Mouse (Mus musculus) bone marrow, adult 2 months (tissue): Measurements from ENCODE around the gene Aasdh. TPM values are rescaled to one million over a fixed set of nuclear protein-coding genes. Genes with fewer than 3 reads are reported as not detected.

Experiments used
- H3K27ac ChIP-seq: fragments of 200-500 bp; 2 replicates; pipeline ENCODE4 v1.5.1; 2012; ENCODE audit warnings: low read depth, mild to moderate bottlenecking, control low read depth, inconsistent platforms, low read length; ENCODE audit not compliant: control insufficient read depth, poor library complexity, insufficient read depth
- H3K4me1 ChIP-seq: fragments of 200-500 bp; 2 replicates; pipeline ENCODE4 v1.6.1; 2011; ENCODE audit warnings: low read length; ENCODE audit not compliant: control insufficient read depth, insufficient read depth
- H3K4me3 ChIP-seq: fragments of 200-500 bp; replicated peaks from 2 replicates; pipeline ENCODE3; 2011; ENCODE audit warnings: mild to moderate bottlenecking, low read depth, low read length, control low read depth; ENCODE audit not compliant: control insufficient read depth
- CTCF ChIP-seq: fragments of 200-500 bp; IDR thresholded peaks from 2 replicates; pipeline ENCODE4 v1.5.1; 2011; ENCODE audit warnings: low read length, control low read depth; ENCODE audit not compliant: control insufficient read depth, insufficient read depth
- POLR2A ChIP-seq: fragments of 200-500 bp; IDR thresholded peaks from 2 replicates; pipeline ENCODE4 v1.6.1; 2011; ENCODE audit warnings: low read depth, mild to moderate bottlenecking, control low read depth, low read length, borderline replicate concordance; ENCODE audit not compliant: control insufficient read depth
- WGBS: fragments of 180-500 bp; shearing (Covaris S2); methylation state at CpG from one replicate; pipeline ENCODE4 v1.1.7; 2018; 5-methylcytosine and 5-hydroxymethylcytosine counted together
- polyA plus RNA-seq: library from polyadenylated mRNA; stranded (reverse); fragments of >200 nt; gene quantifications from 2 replicates; pipeline ENCODE4 v1.2.4, GENCODE M21; 2011; ENCODE audit warnings: low replicate concordance; ENCODE audit not compliant: missing spikeins, insufficient read depth, insufficient read length

Aasdh gene
- polyA plus RNA-seq, 1 experiment: 16.5 TPM

DNA sequence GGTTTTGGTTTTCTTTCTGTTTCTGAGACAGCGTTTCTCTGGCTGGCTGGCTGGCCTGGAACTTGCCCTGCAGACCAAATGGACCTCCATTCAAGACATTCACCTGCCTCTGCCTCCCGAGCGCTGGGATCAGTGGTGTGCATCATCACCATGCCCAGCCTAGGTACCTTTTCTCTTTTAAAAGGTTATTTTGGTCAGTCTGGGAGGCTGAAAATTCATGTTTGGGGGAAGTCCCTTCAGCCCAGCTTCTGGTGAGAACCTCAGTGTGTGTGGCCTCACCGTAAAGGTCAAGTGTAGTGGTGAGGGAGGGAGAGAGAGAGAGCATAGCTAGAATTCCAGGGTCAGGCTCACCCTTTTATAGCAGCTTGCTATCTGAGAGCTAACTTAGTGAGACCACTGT is 42.4 kb upstream of the Aasdh start:
- Histone ChIP-seq H3K4me1 (no peaks in the 10 kb centered on the region; the same call in 1 of the 2 replicates), H3K4me3 (no peak overlapping the region), H3K27ac (no peak overlapping the region)
- WGBS: 61% methylated on average over 4 of the region's 4 CpGs
- TF ChIP-seq POLR2A: no peak
- no peak for TF ChIP-seq CTCF

DNA sequence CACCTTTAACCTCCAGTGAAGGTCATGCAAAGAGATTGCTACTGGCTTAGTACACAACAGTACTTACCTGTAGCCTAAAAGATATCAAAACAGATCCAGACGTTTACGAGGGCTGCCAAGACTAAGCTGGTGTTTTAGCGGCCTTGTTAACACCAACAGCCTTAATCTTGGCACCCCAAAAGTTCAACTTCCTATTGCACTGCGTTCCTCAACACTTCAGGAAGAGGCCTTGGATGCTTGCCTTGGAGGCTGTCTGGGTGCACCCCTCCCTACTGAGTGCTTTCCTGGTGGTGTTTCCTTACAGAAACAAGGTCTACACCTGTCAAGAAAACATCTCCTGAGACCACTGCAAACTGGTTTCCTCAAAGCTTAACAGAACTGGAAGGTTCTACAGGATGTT is 41.8 kb upstream of the Aasdh start:
- no peaks in the 10 kb centered on the region; the same call in 1 of the 2 replicates for H3K4me1 ChIP-seq
- no peak overlapping the region for H3K27ac ChIP-seq
- no peak overlapping the region for H3K4me3 ChIP-seq
- 10% methylated on average over 4 of the region's 4 CpGs for WGBS
- no peak for TF ChIP-seq POLR2A
- TF ChIP-seq CTCF: no peak

DNA sequence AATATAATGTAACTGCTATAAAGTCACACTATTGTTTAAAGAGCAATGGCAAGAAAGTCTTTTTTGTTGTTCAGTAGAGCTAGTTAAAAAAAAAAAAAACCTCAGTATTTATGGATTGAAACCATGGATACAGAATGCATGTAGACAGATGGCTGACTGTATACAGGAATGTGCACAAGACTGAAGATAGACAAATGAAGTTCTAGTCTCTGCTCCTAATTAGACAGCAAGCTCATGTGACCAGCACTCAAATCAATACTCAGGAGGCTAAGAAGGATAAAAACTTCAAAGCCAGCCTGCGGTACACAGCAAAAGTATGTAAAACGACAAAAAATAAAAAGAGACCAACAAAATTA is 40.3 kb upstream of the Aasdh start:
- Histone ChIP-seq H3K4me3 (no peak overlapping the region), H3K4me1 (no peaks in the 10 kb centered on the region; the same call in 1 of the 2 replicates), H3K27ac (no peak overlapping the region)
- no peak for TF ChIP-seq POLR2A
- no peak for TF ChIP-seq CTCF
- WGBS: 85% methylated on average over 2 of the region's 2 CpGs

DNA sequence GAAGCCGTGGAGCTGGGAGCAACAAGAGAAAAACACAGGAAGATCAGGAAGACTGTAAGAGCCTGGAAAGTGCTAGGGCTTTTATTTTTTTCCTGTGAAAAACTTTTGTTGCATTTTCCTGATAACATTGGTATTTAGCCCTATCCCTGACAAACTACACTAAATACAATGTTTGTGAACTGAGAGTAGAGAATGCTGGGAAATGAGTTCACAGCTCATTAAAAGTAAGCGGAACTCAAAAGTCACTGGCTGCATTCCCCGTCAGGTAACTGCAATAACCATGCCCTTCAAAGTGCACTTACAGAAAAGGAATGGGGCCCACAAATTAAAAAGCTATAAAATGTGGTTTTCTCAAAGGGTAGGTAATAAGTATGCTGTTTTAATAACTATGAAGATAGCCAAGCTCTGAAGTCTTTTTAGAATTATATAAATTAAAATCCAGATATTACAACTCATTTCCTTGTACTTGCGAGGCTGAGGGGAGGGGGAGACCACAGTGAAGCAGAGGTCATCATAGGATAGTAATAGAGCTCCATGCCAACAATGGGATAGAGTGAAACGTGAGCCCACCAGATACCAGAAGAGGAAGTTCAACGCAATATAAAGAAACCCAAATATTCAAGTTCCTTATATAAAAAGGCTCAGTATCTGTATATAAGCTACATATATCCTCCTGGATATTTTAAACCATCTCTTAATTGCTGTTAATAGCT is 39.8 kb upstream of the Aasdh start:
- no peaks in the 10 kb centered on the region; the same call in 1 of the 2 replicates for H3K4me1 ChIP-seq
- TF ChIP-seq CTCF (no peak), POLR2A (no peak)
- H3K27ac ChIP-seq: no peak overlapping the region
- no peak overlapping the region for H3K4me3 ChIP-seq
- WGBS: 58% methylated on average over 6 of the region's 6 CpGs

DNA sequence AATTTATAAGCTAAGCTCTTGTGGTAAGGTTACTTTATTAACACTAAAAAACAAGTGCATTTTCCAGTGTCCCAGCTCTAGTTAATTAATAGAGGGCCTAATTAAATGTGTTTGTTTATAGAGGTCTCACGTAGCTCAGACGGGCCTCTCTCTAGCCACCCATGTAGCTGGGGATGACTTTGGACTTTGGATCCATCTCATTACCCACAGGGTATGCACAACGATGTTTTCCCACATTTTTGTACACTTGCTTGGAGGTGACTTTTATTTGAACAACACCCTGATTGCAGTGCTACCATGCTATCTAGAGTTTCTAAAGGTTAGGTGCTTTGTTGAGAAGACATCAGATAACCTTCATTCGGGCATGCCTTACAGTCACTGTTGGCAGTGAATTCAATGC is 37.2 kb upstream of the Aasdh start:
- 86% methylated on average over 4 of the region's 4 CpGs for WGBS
- Histone ChIP-seq H3K27ac (no peak overlapping the region), H3K4me1 (no peaks in the 10 kb centered on the region), H3K4me3 (no peak overlapping the region)
- TF ChIP-seq POLR2A (no peak), CTCF (no peak)

DNA sequence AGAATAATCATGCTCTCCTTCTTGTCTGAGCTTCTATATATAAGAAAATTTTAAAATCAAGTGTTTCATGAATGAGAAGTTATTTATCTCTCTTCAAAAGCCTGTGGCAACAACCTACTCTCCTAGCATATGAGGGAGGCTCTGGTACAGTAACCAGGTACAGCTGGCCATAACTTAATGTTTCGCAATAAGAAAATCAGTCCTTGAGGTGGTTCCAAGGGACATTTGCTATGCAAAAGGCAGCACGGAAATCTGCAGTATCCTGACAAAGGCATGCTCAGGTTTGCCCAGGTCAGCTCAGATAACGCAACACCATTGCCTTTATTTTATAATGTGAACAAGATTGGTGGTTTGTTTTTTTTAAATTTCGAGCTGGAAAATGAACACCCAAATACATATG is 36.7 kb upstream of the Aasdh start:
- 83% methylated on average over 4 of the region's 4 CpGs for WGBS
- Histone ChIP-seq H3K27ac (no peak overlapping the region), H3K4me3 (no peak overlapping the region), H3K4me1 (no peaks in the 10 kb centered on the region)
- TF ChIP-seq CTCF (no peak), POLR2A (no peak)

DNA sequence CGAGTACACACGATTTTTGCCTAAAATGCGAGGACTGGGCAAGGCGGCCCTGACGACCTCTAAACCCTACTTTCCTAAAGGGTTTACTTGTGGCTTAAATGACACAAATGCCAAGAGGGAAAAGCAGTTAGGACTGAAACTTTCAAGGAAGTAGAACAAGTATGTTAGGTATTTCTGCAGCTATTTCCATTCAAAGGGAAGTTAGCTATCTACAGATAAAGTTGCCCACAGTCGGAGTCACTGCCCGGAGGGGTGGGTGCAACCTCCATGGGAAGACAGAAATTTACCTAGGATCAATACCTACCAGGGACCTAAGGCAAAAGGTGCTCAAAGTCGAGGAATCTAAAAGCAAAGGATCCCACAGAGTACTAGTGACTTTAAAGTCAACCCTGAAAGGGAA is 34.4 kb upstream of the Aasdh start:
- no peaks in the 10 kb centered on the region for H3K4me1 ChIP-seq
- no peak for TF ChIP-seq CTCF
- no peak for TF ChIP-seq POLR2A
- no peak overlapping the region for H3K27ac ChIP-seq
- WGBS: 91% methylated on average over 8 of the region's 8 CpGs
- no peak overlapping the region for H3K4me3 ChIP-seq

DNA sequence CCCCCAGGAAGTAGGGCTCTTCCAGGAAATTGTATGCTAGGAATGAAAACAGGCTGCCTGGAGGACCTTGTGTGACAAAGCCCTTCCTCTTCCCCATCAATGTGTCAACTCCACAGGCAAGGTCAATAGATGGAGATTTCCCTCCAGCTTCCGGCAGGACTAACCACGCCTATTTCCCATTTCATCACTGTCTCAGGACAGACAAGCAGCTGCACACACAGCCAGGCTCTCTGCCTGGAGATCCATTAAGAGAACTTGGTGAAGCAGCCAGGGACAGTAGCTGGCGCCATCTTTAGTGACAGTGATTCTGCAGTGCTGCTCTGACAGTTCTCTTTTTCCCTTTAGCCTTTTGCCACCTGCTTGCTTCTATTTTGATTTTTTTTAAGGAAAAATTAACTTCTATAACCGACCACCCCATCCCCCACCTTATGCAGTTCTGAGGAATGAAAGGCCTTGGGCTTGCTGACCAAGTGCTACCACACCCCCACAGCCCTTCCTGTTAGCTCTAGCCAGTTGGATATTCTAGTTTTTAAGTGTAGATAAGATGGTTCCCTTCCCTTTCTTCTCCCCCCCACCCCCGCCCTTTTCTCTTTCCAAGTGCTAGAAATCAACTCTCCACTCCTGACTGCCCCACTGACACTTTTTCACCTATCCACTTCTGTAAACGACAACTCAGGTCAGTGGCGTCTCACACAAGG is 24.0 kb upstream of the Aasdh start:
- no peak for TF ChIP-seq CTCF
- no peak for TF ChIP-seq POLR2A
- 64% methylated on average over 7 of the region's 7 CpGs for WGBS
- peaks cover 1% of the 10 kb centered on the region; the same call in 1 of the 2 replicates for H3K4me1 ChIP-seq
- no peak overlapping the region for H3K4me3 ChIP-seq
- H3K27ac ChIP-seq: no peak overlapping the region

DNA sequence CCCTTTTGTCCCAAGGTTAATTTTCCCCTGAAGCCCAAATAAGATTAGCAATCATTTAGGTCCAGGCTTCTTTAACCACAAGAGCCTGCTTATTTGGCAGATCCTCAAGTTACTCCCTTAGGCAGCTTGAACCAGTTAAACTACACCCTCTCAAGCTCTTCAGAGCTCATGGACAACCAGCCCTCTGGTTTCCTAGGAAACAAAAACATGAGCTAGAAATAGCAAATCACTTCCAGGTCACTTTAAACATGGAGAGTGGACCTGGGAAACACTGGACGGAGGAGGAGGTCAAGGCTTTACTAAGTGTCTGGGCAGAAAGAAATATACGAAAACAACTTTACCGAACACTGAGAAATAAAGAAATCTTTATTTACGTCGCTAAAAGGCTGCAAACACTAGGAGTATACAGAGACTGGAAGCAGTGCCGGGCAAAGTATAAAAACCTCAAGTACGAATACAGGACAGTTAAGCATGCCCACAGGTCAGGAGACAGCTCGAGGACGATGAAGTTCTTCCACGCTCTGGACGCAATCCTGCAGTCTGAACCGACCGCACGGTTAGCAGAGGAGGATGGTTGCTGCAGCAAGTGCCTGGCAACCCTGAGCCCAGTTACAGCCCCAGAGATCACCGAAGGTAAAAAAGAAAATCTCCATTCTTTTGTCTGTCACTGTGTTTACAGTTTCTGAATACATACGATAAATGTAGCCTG is 23.0 kb upstream of the Aasdh start:
- peaks cover 1% of the 10 kb centered on the region; the same call in 1 of the 2 replicates for H3K4me1 ChIP-seq
- no peak overlapping the region for H3K27ac ChIP-seq
- WGBS: 90% methylated on average over 16 of the region's 16 CpGs
- no peak overlapping the region for H3K4me3 ChIP-seq
- TF ChIP-seq CTCF: no peak
- no peak for TF ChIP-seq POLR2A
